8 mouse cellular contexts compared by ENCODE assay signal in genomic region chrX:50634842-50635615, GRCm38 (mm10).
DNase-seq lines count a peak whose midpoint lies in the region; ATAC-seq and TF ChIP-seq lines count a peak whose summit lies in the region.

No protein-coding gene starts in this region.

- H3K9ac ChIP-seq in lung, embryonic 14.5 days: peak overlapping the region; percentile 55

- H3K4me1 ChIP-seq in lung, embryonic 14.5 days (ENCODE audit: insufficient read depth): no peaks in the 10 kb centered on the region

- no peaks in the 10 kb centered on the region for H3K9me3 ChIP-seq in lung, embryonic 14.5 days (ENCODE audit: low read depth, low read length)

- DNase-seq in Muller cell, postnatal 12 days (ENCODE audit: inconsistent ontology term): peak; percentile 88
- peak; percentile 72 for DNase-seq in cerebellum, adult 8-10 months
- peak; percentile 84 for DNase-seq in heart, postnatal 4 days
- DNase-seq in layer of hippocampus, adult 8-10 months (ENCODE audit: low spot score in 2 of 2): peak; percentile 80 to 81
- peak; percentile 88 for DNase-seq in lung, embryonic 14.5 days
- peak; percentile 79 for DNase-seq in ovary, adult 18-20 months (ENCODE audit: low spot score)
- peak; percentile 66 for DNase-seq in thymus, postnatal 25 days

- H3K27ac ChIP-seq in lung, embryonic 14.5 days (ENCODE audit: low read depth): 0 out of 2 replicates have a peak overlapping the region, but pooled peaks have one; percentile 30

- ATAC-seq in frontal cortex, adult (ENCODE audit: low TSS enrichment): peak; percentile 100
- ATAC-seq in lung, embryonic 14.5 days (ENCODE audit: insufficient read depth): peak; percentile 99

- no peaks in the 10 kb centered on the region for H3K27me3 ChIP-seq in lung, embryonic 14.5 days (ENCODE audit: insufficient read depth, low read length)

- H3K4me2 ChIP-seq in lung, embryonic 14.5 days: peak overlapping the region; percentile 61

- no peaks in the 10 kb centered on the region for H3K36me3 ChIP-seq in lung, embryonic 14.5 days (ENCODE audit: insufficient read depth)

- TF ChIP-seq CTCF in lung, embryonic 14.5 days (IDR thresholded peaks at IDR 0.05; ENCODE audit: low read depth): peak; percentile 49

- 17% methylated on average over 30 of the region's 30 CpGs for WGBS in lung, embryonic 14.5 days

- H3K4me3 ChIP-seq in lung, embryonic 14.5 days (ENCODE audit: low read depth, low read length): peak overlapping the region; percentile 47

Comparison
In these comparisons a context has a peak if more than half of its experiments do, and no peak if none do; other contexts are left out.
1. Peak in every context shown above with its lines: DNase-seq, ATAC-seq, H3K4me3 ChIP-seq and H3K27ac ChIP-seq.